Comparison of ENCODE assay signal across 15 mouse cellular contexts in the genomic region with DNA sequence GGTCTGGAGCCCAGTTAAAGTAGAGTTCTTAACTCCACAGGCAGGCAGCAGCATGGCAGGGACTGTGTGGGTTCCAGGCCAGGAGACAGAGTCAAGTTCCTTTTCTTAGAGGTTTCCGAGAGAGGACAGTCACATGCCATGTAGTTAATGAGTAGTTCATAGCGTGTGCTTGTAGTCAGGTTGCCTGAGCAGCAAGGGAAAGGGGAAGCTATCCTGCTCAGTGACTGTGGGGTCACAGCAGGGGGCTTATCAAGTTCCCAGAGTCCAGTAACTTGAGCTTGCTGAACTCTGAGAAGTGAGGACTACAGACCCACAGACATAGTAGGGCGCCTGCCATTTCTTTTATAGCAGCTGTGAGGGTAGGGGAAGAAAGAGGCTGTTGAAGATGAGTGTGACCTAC. TPM values are rescaled to one million over a fixed set of nuclear protein-coding genes. Genes with fewer than 3 reads are reported as not detected.
DNase-seq lines count a peak whose midpoint lies in the region; ATAC-seq and TF ChIP-seq lines count a peak whose summit lies in the region.
"Had no signal": no experiment of that assay in that cellular context is flagged by ENCODE, and none has a peak within 500 bp of the region (broad histone marks: within the 10 kb centered on the region; RNA-seq: fewer than 3 reads in every experiment).

No protein-coding gene starts in this region.

- H3K9ac ChIP-seq in kidney, embryonic 15.5 days, result no peak overlapping the region
- H3K9ac ChIP-seq in limb, embryonic 13.5 days, result no peak overlapping the region
- H3K9ac ChIP-seq in lung, postnatal 0 days (replicated peaks; ENCODE audit: low read depth), result no peak overlapping the region
- H3K9ac ChIP-seq: embryonic facial prominence, embryonic 13.5 days; liver, embryonic 14.5 days; neural tube, embryonic 13.5 days had no signal

- DNase-seq in embryo, embryonic 10.5 days (ENCODE audit: low spot score), result peak; percentile 30
- DNase-seq in embryo, embryonic 9.5 days (ENCODE audit: extremely low spot score), result no peak
- no peak for DNase-seq in lung, postnatal 0 days (ENCODE audit: low spot score)
- no peak for DNase-seq in lung, adult 2 months
- no peak for DNase-seq in thymus, postnatal 4 days
- DNase-seq: cerebellum, adult 2 months; lung, postnatal 4 days; spleen, adult 18-20 months had no signal

- no peak for TF ChIP-seq EP300 in lung, postnatal 0 days (IDR thresholded peaks at IDR 0.05)

- no peak for TF ChIP-seq POLR2A in lung, adult 2 months (IDR thresholded peaks at IDR 0.05; ENCODE audit: borderline replicate concordance, extremely low read depth, low read depth, low read length)

- H3K9me3 ChIP-seq in kidney, embryonic 15.5 days (replicated peaks), result no peaks in the 10 kb centered on the region
- H3K9me3 ChIP-seq in limb, embryonic 13.5 days, result no peaks in the 10 kb centered on the region
- H3K9me3 ChIP-seq in lung, postnatal 0 days (ENCODE audit: low read length), result no peaks in the 10 kb centered on the region
- H3K9me3 ChIP-seq: embryonic facial prominence, embryonic 13.5 days; neural tube, embryonic 13.5 days had no signal

- no peak overlapping the region for H3K4me2 ChIP-seq in kidney, embryonic 15.5 days
- H3K4me2 ChIP-seq in limb, embryonic 13.5 days (replicated peaks), result no peak overlapping the region
- no peak overlapping the region for H3K4me2 ChIP-seq in lung, postnatal 0 days (replicated peaks; ENCODE audit: low read depth, low read length)
- H3K4me2 ChIP-seq: embryonic facial prominence, embryonic 13.5 days; neural tube, embryonic 13.5 days had no signal

- no peak overlapping the region for H3K4me3 ChIP-seq in kidney, embryonic 15.5 days (replicated peaks)
- H3K4me3 ChIP-seq in limb, embryonic 13.5 days, result no peak overlapping the region
- no peak overlapping the region for H3K4me3 ChIP-seq in lung, postnatal 0 days (ENCODE audit: low read depth, low read length)
- H3K4me3 ChIP-seq in lung, adult 2 months (replicated peaks; ENCODE audit: extremely low read depth, low read depth, low read length), result no peak overlapping the region
- H3K4me3 ChIP-seq: embryonic facial prominence, embryonic 13.5 days; neural tube, embryonic 13.5 days had no signal

- peak overlapping the region; percentile 72 for H3K27ac ChIP-seq in kidney, embryonic 15.5 days
- no peak overlapping the region for H3K27ac ChIP-seq in limb, embryonic 13.5 days
- no peak overlapping the region for H3K27ac ChIP-seq in lung, postnatal 0 days (ENCODE audit: low read length)
- H3K27ac ChIP-seq: embryonic facial prominence, embryonic 13.5 days; liver, embryonic 14.5 days; neural tube, embryonic 13.5 days had no signal

- ATAC-seq in common myeloid progenitor, adult 5-6 weeks (replicated peaks; ENCODE audit: low read depth, poor library complexity, severe bottlenecking), result peak; percentile 61
- ATAC-seq in kidney, embryonic 15.5 days (replicated peaks; ENCODE audit: low FRiP score), result peak; percentile 79
- ATAC-seq in limb, embryonic 13.5 days (ENCODE audit: low FRiP score, low read depth), result peak; percentile 78
- no peak for ATAC-seq in lung, postnatal 0 days

- 28% methylated on average over 3 of the region's 3 CpGs for WGBS in kidney, embryonic 15.5 days
- 22% methylated on average over 3 of the region's 3 CpGs for WGBS in limb, embryonic 13.5 days
- 54% methylated on average over 3 of the region's 3 CpGs for WGBS in lung, postnatal 0 days
- 71% methylated on average over 3 of the region's 3 CpGs for WGBS in lung, adult 2 months

- no peaks in the 10 kb centered on the region for H3K27me3 ChIP-seq in kidney, embryonic 15.5 days
- H3K27me3 ChIP-seq in limb, embryonic 13.5 days, result 0 out of 2 replicates have a peak, but pooled peaks cover 4% of the 10 kb centered on the region
- H3K27me3 ChIP-seq in lung, postnatal 0 days (replicated peaks; ENCODE audit: insufficient read depth, low read length), result no peaks in the 10 kb centered on the region
- H3K27me3 ChIP-seq: embryonic facial prominence, embryonic 13.5 days; neural tube, embryonic 13.5 days had no signal

- H3K4me1 ChIP-seq in kidney, embryonic 15.5 days, result peaks cover 25% of the 10 kb centered on the region
- H3K4me1 ChIP-seq in limb, embryonic 13.5 days, result peaks cover 15% of the 10 kb centered on the region
- no peaks in the 10 kb centered on the region for H3K4me1 ChIP-seq in lung, postnatal 0 days (ENCODE audit: insufficient read depth, low read depth, low read length)
- no peaks in the 10 kb centered on the region for H3K4me1 ChIP-seq in lung, adult 2 months (ENCODE audit: control insufficient read depth, insufficient read depth, low read length)

- no peak for TF ChIP-seq CTCF in lung, postnatal 0 days (IDR thresholded peaks at IDR 0.05)
- no peak for TF ChIP-seq CTCF in lung, adult 2 months (IDR thresholded peaks at IDR 0.05; ENCODE audit: insufficient read depth, low read length)

- no peaks in the 10 kb centered on the region for H3K36me3 ChIP-seq in kidney, embryonic 15.5 days
- no peaks in the 10 kb centered on the region for H3K36me3 ChIP-seq in limb, embryonic 13.5 days
- no peaks in the 10 kb centered on the region for H3K36me3 ChIP-seq in lung, postnatal 0 days (ENCODE audit: insufficient read depth, low read length)
- H3K36me3 ChIP-seq: embryonic facial prominence, embryonic 13.5 days; neural tube, embryonic 13.5 days had no signal

RNA-seq across cellular contexts. Expression of gene Slc28a1, which starts 6.5 kb away (rescaled TPM):
- not detected in 2 replicates for total RNA-seq in common myeloid progenitor, adult 5-6 weeks (2017)
- 0.13 and 0.49 TPM in 2 replicates for polyA plus RNA-seq in kidney, embryonic 15.5 days (2015; fragmentation: Nextera tagmentation; extraction: Ambion mirVana)
- 0.06 and 0.13 TPM in 2 replicates for polyA plus RNA-seq in limb, embryonic 13.5 days (2015; fragmentation: Nextera tagmentation; extraction: Ambion mirVana)
- polyA plus RNA-seq in lung, postnatal 0 days (2015; fragmentation: Nextera tagmentation; extraction: Ambion mirVana), result 0.05 and 0.06 TPM in 2 replicates
- polyA plus RNA-seq in lung, adult 2 months (2012; rRNA removed), result 0.07 and 0.17 TPM in 2 replicates
- total RNA-seq: layer of hippocampus, postnatal 25 days had no signal
- polyA plus RNA-seq: embryonic facial prominence, embryonic 13.5 days; neural tube, embryonic 13.5 days had no signal
